Mouse (Mus musculus) small intestine, adult 2 months (tissue): Measurements from ENCODE around the gene Epas1.

ENCODE experiments used
- CTCF ChIP-seq: fragments of 200-500 bp; IDR thresholded peaks from 2 replicates; pipeline ENCODE4 v1.5.1; 2012; ENCODE audit warnings: low read depth, mild to moderate bottlenecking, control low read depth, inconsistent platforms, low read length, moderate library complexity, mixed read lengths; ENCODE audit not compliant: insufficient replicate concordance, insufficient read length; ENCODE audit errors: extremely low read depth
- POLR2A ChIP-seq: fragments of 200-500 bp; IDR thresholded peaks from 2 replicates; pipeline ENCODE4 v1.6.1; 2012; ENCODE audit warnings: low read depth, mild to moderate bottlenecking, control low read depth, inconsistent platforms, low read length, moderate library complexity

DNA sequence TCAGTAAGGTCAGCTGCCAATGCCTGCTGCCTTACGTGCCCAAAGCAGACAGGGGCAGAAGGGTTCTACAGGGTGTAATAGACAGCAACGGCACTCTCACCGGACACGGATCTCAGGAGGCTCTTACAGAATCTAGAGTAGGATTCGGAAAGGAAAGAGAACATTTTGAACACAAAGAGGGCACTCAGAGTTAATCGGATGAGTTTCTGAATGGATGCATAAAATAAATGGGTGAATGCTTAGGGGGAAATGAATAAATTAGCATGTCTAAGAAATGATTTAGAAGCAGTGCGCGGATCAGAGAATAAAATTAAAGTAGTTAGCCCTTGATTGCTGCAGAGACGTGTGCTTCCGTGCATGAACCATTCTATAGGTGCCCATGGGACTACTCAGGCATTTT lies 126.6 kb downstream of the Epas1 start:
- no peak for TF ChIP-seq CTCF
- no peak for TF ChIP-seq POLR2A
